Mouse (Mus musculus) stomach, postnatal 0 days (tissue): ENCODE measurements around the gene Plcd3.

ENCODE experiments used
- CTCF ChIP-seq: IDR thresholded peaks from 2 replicates; pipeline ENCODE4 v1.5.1; 2016; ENCODE audit warnings: antibody characterized with exemption, low read depth, mild to moderate bottlenecking, moderate library complexity
- EP300 ChIP-seq: optimal IDR thresholded peaks from 2 replicates; pipeline ENCODE3; 2016; ENCODE audit warnings: antibody characterized with exemption

DNA sequence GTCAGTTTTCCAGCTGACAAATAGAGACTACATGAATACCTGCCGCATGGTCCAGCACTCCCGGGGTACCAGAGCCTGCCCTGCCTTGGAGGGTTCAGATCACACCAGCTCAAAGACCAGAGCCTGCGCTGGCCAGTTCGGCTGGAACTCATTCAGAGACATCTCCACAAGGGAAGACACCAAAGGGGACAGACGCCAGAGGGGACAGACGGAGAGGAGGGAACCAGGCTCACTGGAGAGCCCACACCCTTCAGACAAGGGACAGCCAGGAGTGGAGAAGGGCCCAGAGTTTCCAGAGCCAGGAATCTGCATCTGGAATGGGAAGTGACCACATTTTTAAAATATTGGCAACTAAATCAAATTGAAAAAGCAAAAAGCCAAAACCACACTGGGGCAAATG lies 19.8 kb downstream of the Plcd3 start:
- no peak for TF ChIP-seq CTCF
- no peak for TF ChIP-seq EP300
